Mouse (Mus musculus): ENCODE data around the gene Gm5089.

Gm5089 gene

GRCm38 (mm10) chr14:122426529-122427203, 24.2 kb downstream of the Gm5089 start:
- DNase-seq (ENCODE audit: low spot score): no peak

GRCm38 (mm10) chr14:122424441-122424840, 26.5 kb downstream of the Gm5089 start:
- DNase-seq (ENCODE audit: low spot score): no peak

- no peak for DNase-seq (ENCODE audit: low spot score)
These were observed 34.6 kb downstream of the Gm5089 start for GRCm38 (mm10) chr14:122416166-122416771.

- no peak for DNase-seq (ENCODE audit: low spot score)
These were observed 36.1 kb downstream of the Gm5089 start for GRCm38 (mm10) chr14:122414786-122415185.

GRCm38 (mm10) chr14:122413542-122413928, 37.4 kb downstream of the Gm5089 start:
- DNase-seq (ENCODE audit: low spot score): no peak

- DNase-seq (ENCODE audit: low spot score): no peak
These were observed 37.9 kb downstream of the Gm5089 start for GRCm38 (mm10) chr14:122412841-122413541.

GRCm38 (mm10) chr14:122406541-122407219, 44.2 kb downstream of the Gm5089 start:
- DNase-seq (ENCODE audit: low spot score): no peak

- DNase-seq (ENCODE audit: low spot score): no peak
These were observed 44.9 kb downstream of the Gm5089 start for GRCm38 (mm10) chr14:122405897-122406540.

- no peak for DNase-seq (ENCODE audit: low spot score)
These were observed 45.7 kb downstream of the Gm5089 start for GRCm38 (mm10) chr14:122405236-122405635.

- DNase-seq (ENCODE audit: low spot score): no peak
These were observed 46.2 kb downstream of the Gm5089 start for GRCm38 (mm10) chr14:122404596-122405154.

GRCm38 (mm10) chr14:122403422-122403940, 47.4 kb downstream of the Gm5089 start:
- DNase-seq (ENCODE audit: low spot score): no peak

- no peak for DNase-seq (ENCODE audit: low spot score)
These were observed 48.1 kb downstream of the Gm5089 start for GRCm38 (mm10) chr14:122402716-122403258.

- DNase-seq (ENCODE audit: low spot score): no peak
These were observed 49.0 kb downstream of the Gm5089 start for GRCm38 (mm10) chr14:122401886-122402285.

- no peak for DNase-seq (ENCODE audit: low spot score)
These were observed 51.0 kb downstream of the Gm5089 start for GRCm38 (mm10) chr14:122399906-122400305.

- DNase-seq (ENCODE audit: low spot score): no peak
These were observed 52.2 kb downstream of the Gm5089 start for GRCm38 (mm10) chr14:122398676-122399075.

- no peak for DNase-seq (ENCODE audit: low spot score)
These were observed 57.8 kb downstream of the Gm5089 start for GRCm38 (mm10) chr14:122393119-122393518.

- DNase-seq (ENCODE audit: low spot score): no peak
These were observed 60.0 kb downstream of the Gm5089 start for GRCm38 (mm10) chr14:122390935-122391334.

- no peak for DNase-seq (ENCODE audit: low spot score)
These were observed 61.1 kb downstream of the Gm5089 start for GRCm38 (mm10) chr14:122389684-122390370.

GRCm38 (mm10) chr14:122388431-122389031, 62.4 kb downstream of the Gm5089 start:
- no peak for DNase-seq (ENCODE audit: low spot score)

- no peak for DNase-seq (ENCODE audit: low spot score)
These were observed 63.1 kb downstream of the Gm5089 start for GRCm38 (mm10) chr14:122387781-122388180.

Data from adipocyte (in vitro differentiated cells).